Mouse (Mus musculus) adrenal gland, adult 8-10 months (tissue): ENCODE measurements at regions not wholly inside any gene's neighbourhood (a gene's known extent, or its start where the extent isn't known, plus 50 kb on each side); places are given as distances from the start of the nearest gene placed in this dataset.

Source experiments
- DNase-seq: peaks from one replicate; pipeline ENCODE4 v3.0.0; 2022

GRCm38 (mm10) chr13:93992961-93993360 is 64.6 kb upstream of the Lhfpl2 start:
- no peak for DNase-seq

DNA sequence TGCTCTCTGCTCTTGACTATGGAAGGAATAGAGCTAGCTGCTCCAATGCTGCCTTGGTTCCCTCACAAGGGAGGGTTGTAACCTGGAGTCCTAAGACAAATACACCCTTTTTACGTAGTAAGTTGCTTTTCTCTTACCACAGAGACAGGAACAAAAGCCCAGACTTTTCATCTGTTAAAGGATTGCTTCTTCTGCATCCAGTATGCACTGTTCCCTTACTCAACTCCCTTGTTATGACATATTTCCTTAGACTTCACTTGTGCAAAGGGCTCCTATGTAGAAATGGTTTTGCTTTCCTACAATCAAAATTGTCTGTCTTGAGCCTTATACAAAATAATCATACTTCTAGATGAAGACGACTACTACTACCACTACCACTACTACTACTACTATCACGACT is 62.2 kb upstream of the Lhfpl2 start:
- no peak for DNase-seq

- DNase-seq, result no peak
Observed at GRCm38 (mm10) chr13:93996535-93997382, 60.8 kb upstream of the Lhfpl2 start.

DNA sequence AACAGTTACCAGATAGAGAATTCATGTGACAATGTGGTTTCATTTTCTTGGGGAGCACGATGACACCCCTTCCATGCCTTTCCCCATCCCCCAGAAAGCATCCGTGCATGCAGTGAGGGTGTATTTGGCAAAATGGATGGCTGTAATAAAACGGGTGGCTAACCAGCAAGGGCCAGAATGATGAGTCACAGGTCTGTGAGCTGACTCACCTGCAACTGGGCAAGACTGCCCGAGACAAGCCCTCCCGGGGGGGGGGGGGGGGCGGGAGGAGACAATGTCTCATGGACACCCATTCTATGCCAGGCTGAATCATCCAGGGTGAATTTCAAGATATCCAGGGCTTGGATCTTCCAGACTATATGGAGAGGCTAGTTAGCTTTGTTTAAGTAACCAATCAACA is 59.6 kb upstream of the Lhfpl2 start:
- DNase-seq, result peak; percentile 66

DNA sequence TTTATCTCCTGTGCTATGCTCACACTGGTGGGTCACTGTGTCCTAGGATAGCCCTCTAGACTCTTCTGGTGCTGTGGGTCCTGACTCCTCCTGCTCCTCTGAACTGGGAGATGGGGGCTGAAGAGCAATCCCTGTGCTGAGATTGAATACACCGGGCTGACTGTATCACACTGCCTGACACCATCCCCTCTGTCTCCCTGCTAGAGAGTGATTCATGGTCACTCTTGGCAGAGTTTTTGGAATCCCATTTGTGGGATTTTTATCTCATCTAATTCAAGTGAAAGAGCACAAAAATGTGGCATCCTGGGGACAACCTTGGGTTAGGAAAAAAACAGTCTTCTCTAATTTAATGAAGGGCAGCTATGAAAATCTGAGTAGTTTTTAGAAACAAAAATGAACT is 59.2 kb upstream of the Lhfpl2 start:
- no peak for DNase-seq

GRCm38 (mm10) chr13:94003816-94004215 is 53.8 kb upstream of the Lhfpl2 start:
- no peak for DNase-seq

DNA sequence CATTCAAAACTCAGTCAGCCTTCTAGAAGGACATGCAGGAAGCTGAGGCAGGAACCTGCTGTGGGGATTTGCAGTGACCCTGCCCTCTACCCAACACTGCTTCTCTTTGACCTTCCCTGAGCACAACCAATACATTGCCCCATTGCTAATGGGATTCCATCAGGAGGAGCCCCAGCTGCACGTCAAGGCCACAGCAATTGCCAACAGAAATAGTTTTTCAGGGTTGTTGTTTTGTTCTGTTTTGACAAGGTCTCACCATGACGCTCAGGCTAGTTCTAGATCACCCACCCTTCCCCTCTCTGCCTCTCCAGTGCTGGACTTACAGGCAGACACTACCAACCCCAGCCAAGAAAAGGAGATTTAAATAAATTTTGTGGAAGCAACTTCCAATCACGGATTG is 53.2 kb upstream of the Lhfpl2 start:
- DNase-seq, result no peak

DNA sequence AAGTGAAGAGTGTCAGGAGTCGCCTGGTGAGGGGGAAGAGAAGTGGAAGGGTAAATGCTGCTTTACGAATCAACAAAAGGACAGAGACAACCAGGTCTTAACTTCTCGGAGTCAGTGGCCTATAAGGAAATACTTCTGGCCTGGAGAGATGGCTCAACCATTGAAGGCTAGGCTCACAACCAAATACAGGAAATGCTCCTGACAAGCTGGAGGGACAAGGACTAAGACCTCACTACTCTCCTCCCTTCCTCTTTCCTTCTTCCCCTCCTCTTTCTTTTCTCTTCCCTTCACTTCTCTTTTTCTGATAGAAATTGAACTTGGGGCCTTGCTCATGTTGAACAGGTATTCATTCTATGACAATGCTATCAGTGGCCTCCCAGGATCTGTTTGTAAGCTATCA is 51.7 kb upstream of the Lhfpl2 start:
- DNase-seq, result no peak
